Mouse (Mus musculus) ES-E14 (cell line): ENCODE results near the gene Ldhc.

Experiments used
- CHD2 ChIP-seq: IDR thresholded peaks from 2 replicates; pipeline ENCODE4 v1.6.1; 2014; ENCODE audit warnings: mild to moderate bottlenecking, low read depth, low read length, inconsistent platforms
- HCFC1 ChIP-seq: IDR thresholded peaks from 2 replicates; pipeline ENCODE4 v1.6.1; 2012; ENCODE audit warnings: low read length, inconsistent platforms, borderline replicate concordance; ENCODE audit not compliant: insufficient read depth
- MAFK ChIP-seq: IDR thresholded peaks from 2 replicates; pipeline ENCODE4 v1.6.1; 2014; ENCODE audit warnings: mild to moderate bottlenecking, low read depth, low read length, inconsistent platforms; ENCODE audit not compliant: insufficient read depth
- ZC3H11A ChIP-seq: IDR thresholded peaks from 2 replicates; pipeline ENCODE4 v1.6.1; 2012; ENCODE audit warnings: low read depth, mild to moderate bottlenecking, inconsistent platforms, low read length, borderline replicate concordance
- ZNF384 ChIP-seq: IDR thresholded peaks from 2 replicates; pipeline ENCODE4 v1.6.1; 2012; ENCODE audit warnings: low read depth, low read length, inconsistent platforms

GRCm38 (mm10) chr7:46877255-46877654, 16.3 kb downstream of the Ldhc start:
- TF ChIP-seq ZNF384 (no peak), CHD2 (no peak), ZC3H11A (no peak), HCFC1 (no peak), MAFK (no peak)
